Mouse (Mus musculus) heart, embryonic 12.5 days (tissue): ENCODE results near the gene Taf10. TPM values are rescaled to one million over a fixed set of nuclear protein-coding genes. Genes with fewer than 3 reads are reported as not detected.
"Not testable (repeated sequence)": the region's sequence is repeated elsewhere in the genome, so short reads cannot be mapped to it uniquely, and the experiment has no call there.

Source experiments
- ATAC-seq: fragments of 200-750 bp; cut with Nextera tagmentation; 2 replicates; pipeline ENCODE4 v1.8.0; 2017; ENCODE audit warnings: moderate TSS enrichment, moderate library complexity; ENCODE audit not compliant: insufficient number of reproducible peaks, low FRiP score
- H3K27ac ChIP-seq: fragments of 300-500 bp; sonication (generic); 2 replicates; pipeline ENCODE4 v1.5.1; 2016; ENCODE audit warnings: mild to moderate bottlenecking, moderate library complexity; ENCODE audit not compliant: poor library complexity, severe bottlenecking
- H3K27me3 ChIP-seq: fragments of 300-500 bp; sonication (generic); replicated peaks from 2 replicates; pipeline ENCODE4 v1.6.1; 2016; ENCODE audit warnings: mild to moderate bottlenecking, moderate library complexity
- H3K36me3 ChIP-seq: fragments of 300-500 bp; sonication (generic); 2 replicates; pipeline ENCODE4 v1.6.1; 2016; ENCODE audit warnings: mild to moderate bottlenecking, moderate library complexity
- H3K4me1 ChIP-seq: fragments of 300-500 bp; sonication (generic); replicated peaks from 2 replicates; pipeline ENCODE4 v1.6.1; 2016; ENCODE audit warnings: mild to moderate bottlenecking
- H3K4me2 ChIP-seq: fragments of 300-500 bp; sonication (generic); 2 replicates; pipeline ENCODE4 v1.6.1; 2016; ENCODE audit warnings: mild to moderate bottlenecking, moderate library complexity
- H3K4me3 ChIP-seq: fragments of 300-500 bp; sonication (generic); 2 replicates; pipeline ENCODE4 v1.5.1; 2016; ENCODE audit warnings: mild to moderate bottlenecking
- H3K9ac ChIP-seq: fragments of 300-500 bp; sonication (generic); 2 replicates; pipeline ENCODE4 v1.6.1; 2016; ENCODE audit warnings: mild to moderate bottlenecking, moderate library complexity
- H3K9me3 ChIP-seq: fragments of 300-500 bp; sonication (generic); replicated peaks from 2 replicates; pipeline ENCODE4 v1.6.1; 2016; ENCODE audit warnings: mild to moderate bottlenecking, moderate library complexity
- WGBS: fragments of 180-500 bp; shearing (Covaris S2); methylation state at CpG from one replicate; pipeline ENCODE4 v1.1.7; 2016; 5-methylcytosine and 5-hydroxymethylcytosine counted together
- polyA plus RNA-seq: library from polyadenylated mRNA; unstranded; fragments of >200 nt; fragmentation: Nextera tagmentation; extraction: Ambion mirVana; gene quantifications from 2 replicates; pipeline ENCODE4 v1.2.1, GENCODE M21; 2016

The Taf10 gene
- polyA plus RNA-seq, 1 experiment from 2014 or later: 160 TPM

DNA sequence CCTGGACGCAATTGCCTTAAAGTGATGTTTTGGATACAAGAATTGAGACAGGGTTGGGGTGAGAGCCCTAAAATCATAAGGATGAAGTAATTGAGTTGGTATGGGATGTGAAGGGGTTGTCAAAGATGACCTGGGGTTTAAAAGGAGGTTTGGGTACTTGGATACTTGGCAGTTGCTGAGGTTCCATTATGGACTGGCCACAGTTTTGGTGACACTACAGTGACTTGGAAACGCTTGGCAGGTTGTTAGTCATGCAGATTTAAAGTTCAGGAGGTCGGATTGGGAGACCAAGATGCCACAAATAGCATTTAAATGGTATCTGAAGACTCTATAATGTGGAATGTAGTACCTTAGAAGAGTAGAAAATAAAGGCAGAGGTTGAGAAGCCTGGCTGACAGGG is 6.5 kb downstream of the Taf10 start:
- peaks cover 51% of the 10 kb centered on the region for H3K36me3 ChIP-seq
- H3K27ac ChIP-seq: peak overlapping the region; percentile 96
- H3K9me3 ChIP-seq: no peaks in the 10 kb centered on the region
- 12% methylated on average over 3 of the region's 3 CpGs for WGBS
- peak overlapping the region; percentile 84 for H3K4me2 ChIP-seq
- peak overlapping the region; percentile 98 for H3K9ac ChIP-seq
- H3K27me3 ChIP-seq: no peaks in the 10 kb centered on the region
- peak overlapping the region; percentile 94 for H3K4me3 ChIP-seq
- peaks cover 33% of the 10 kb centered on the region for H3K4me1 ChIP-seq
- ATAC-seq: no peak

DNA sequence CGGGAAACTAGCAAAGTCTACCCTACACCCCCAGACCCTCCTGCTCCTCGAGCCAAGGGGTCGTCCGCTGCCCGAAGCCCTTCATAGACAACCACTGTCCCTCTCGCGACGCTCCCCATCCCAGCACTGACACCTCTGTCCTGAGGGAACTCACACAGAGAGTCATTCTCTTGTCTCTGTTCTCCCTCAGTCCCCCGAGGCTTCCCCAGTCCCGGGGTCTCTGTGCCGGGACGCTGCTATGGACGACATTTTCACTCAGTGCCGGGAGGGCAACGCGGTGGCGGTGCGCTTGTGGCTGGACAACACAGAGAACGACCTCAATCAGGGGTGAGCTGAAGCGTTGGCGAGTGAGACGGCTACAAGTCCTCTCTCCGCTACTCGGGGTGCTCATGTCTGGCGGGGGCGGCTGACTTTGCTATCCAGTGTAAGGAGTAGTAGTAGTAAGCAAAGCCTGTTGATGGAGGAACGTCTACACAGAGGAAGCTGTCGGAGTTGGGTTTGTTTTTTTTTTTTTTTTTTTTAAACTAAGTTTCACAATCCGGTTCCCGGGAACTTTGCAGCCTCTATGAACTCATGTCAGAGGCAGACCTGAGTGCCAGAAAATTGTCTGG is 7.1 kb downstream of the Taf10 start, which contains the start of gene Rrp8:
Gene Rrp8 (minus strand): TSS at position 475 of the 611 bp plus-strand sequence.
- no peaks in the 10 kb centered on the region for H3K9me3 ChIP-seq
- ATAC-seq: peak; percentile 1; the same call in 1 of the 2 replicates
- peak within 1 kb of the TSS; percentile 84 for H3K4me2 ChIP-seq
- H3K4me1 ChIP-seq: peaks cover 33% of the 10 kb centered on the region
- H3K27me3 ChIP-seq: no peaks in the 10 kb centered on the region
- H3K4me3 ChIP-seq: peak within 1 kb of the TSS; percentile 94
- H3K36me3 ChIP-seq: peaks cover 51% of the 10 kb centered on the region
- peak within 1 kb of the TSS; percentile 98 for H3K9ac ChIP-seq
- WGBS: under 1% methylated on average over 30 of the region's 30 CpGs
- peak within 1 kb of the TSS; percentile 99 for H3K27ac ChIP-seq

DNA sequence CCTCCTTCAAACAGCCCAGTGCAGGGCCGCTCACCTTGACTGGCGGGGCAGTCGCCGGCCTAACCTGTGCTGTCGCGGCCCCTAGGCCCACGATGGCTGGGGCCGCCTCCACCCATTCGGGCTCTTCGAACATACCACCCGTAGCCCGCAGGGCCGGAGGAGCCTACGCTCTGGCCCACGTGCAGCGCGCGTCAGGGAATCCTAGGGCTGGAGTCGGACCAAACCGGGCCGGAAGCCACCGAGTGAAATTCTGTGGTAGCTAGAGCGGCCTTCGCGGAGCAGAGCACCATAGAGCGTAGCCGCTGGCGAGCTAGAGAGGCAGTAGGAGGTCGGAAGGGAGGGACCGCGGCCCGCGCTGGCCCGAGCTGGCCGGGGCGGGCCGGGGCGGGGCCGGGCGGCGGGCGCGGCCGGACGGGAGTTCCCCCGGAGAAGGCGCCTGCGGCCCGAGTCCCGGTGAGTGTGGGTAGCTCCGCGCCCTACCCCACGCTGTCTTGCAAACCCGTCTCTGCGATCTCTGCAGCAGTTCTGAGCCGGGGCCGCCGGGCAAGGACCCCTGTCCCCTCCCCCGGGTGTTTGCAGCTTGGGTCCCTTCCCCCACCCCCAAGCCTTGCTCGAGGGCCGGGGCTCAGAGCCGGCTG is 7.8 kb downstream of the Taf10 start, which contains the start of gene Ilk:
Gene Ilk (plus strand): TSS at position 329 of the 638 bp plus-strand sequence.
- Histone ChIP-seq H3K9me3 (no peaks in the 10 kb centered on the region), H3K4me3 (peak within 1 kb of the TSS; percentile 94), H3K4me2 (peak within 1 kb of the TSS; percentile 84), H3K36me3 (peaks cover 51% of the 10 kb centered on the region), H3K4me1 (peaks cover 33% of the 10 kb centered on the region), H3K27me3 (no peaks in the 10 kb centered on the region), H3K27ac (peak within 1 kb of the TSS; percentile 96), H3K9ac (peak within 1 kb of the TSS; percentile 98)
- ATAC-seq: peak; percentile 97
- WGBS: 0% methylated on average over 47 of the region's 62 CpGs

DNA sequence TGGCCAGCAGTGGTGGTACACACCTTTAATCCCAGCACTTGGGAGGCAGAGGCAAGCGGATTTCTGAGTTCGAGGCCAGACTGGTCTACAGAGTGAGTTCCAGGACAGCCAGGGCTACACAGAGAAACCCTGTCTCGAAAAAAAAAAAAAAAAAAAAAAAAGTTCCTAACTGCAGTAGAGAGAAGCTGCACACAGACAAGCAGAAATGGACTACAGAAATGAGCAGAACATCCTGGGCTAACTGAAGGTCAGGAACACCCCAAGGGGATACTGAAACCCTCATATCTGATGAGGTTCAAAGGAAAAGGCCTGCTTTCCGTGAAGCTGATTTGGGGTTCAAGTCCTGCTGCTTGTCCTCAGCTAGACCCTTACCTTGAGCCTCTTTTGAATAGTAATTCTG is 8.7 kb downstream of the Taf10 start:
- peak overlapping the region; percentile 94 for H3K4me3 ChIP-seq
- WGBS: 45% methylated on average over 4 of the region's 4 CpGs
- not testable (repeated sequence) for ATAC-seq, H3K27me3 ChIP-seq, H3K9me3 ChIP-seq
- H3K4me2 ChIP-seq: peak overlapping the region; percentile 84
- peaks cover 50% of the 10 kb centered on the region for H3K36me3 ChIP-seq
- peak overlapping the region; percentile 98 for H3K9ac ChIP-seq
- peaks cover 33% of the 10 kb centered on the region for H3K4me1 ChIP-seq
- peak overlapping the region; percentile 96; the same call in 1 of the 2 replicates for H3K27ac ChIP-seq

DNA sequence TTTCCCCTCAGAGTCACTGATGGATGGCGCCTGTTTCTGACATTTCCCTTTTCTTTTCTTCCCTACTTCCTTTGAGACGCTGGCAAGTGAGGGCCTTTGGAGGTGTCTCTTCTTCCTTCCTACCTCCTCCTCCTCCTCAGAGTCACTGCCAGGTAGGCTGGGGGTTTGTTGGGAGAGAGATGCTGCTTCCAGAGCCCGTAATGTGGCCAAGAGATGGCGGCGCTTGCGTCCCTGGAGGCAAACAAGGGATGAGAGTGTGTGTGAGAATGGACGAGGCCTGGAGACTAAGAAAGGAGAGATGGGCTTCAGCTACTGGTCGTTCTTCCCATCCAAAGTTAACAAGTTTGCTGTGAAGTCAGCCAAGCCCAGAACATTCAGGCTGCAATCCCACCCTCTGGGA is 9.3 kb downstream of the Taf10 start:
- peak overlapping the region; percentile 84 for H3K4me2 ChIP-seq
- no peak for ATAC-seq

DNA sequence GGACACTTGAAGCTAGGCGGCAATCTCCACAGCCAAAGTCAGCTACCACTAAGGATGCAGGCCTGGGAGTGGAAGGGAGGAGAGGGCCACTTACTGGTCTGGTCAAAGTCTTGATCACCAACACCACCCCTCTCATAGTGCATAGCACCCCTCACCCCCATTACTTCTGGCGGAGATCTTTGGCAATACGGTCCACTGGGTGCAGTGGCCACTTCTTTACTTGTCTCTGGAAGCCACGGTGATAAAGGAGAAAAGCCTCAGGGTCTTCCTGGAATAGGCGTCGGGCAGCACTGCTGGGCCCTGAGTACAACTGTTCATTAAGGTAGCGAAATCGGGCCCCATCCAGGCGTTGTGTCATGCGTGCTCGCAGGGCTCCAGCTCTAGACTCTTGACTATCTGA is 10.3 kb downstream of the Taf10 start:
- H3K9ac ChIP-seq: no peak overlapping the region
- no peak overlapping the region for H3K4me3 ChIP-seq
- 93% methylated on average over 11 of the region's 11 CpGs for WGBS
- no peak for ATAC-seq
- peaks cover 58% of the 10 kb centered on the region for H3K36me3 ChIP-seq
- no peak overlapping the region for H3K27ac ChIP-seq
- no peaks in the 10 kb centered on the region for H3K27me3 ChIP-seq
- no peak overlapping the region for H3K4me2 ChIP-seq
- H3K9me3 ChIP-seq: no peaks in the 10 kb centered on the region
- H3K4me1 ChIP-seq: peaks cover 16% of the 10 kb centered on the region

More for the DNA sequence above, 9.3 kb downstream of the Taf10 start:
- no peaks in the 10 kb centered on the region for H3K27me3 ChIP-seq
- 0 out of 2 replicates have a peak overlapping the region, but pooled peaks have one; percentile 3 for H3K9ac ChIP-seq
- H3K4me1 ChIP-seq: peaks cover 26% of the 10 kb centered on the region
- H3K27ac ChIP-seq: no peak overlapping the region
- peaks cover 50% of the 10 kb centered on the region for H3K36me3 ChIP-seq
- WGBS: 84% methylated on average over 8 of the region's 8 CpGs
- H3K9me3 ChIP-seq: no peaks in the 10 kb centered on the region
- no peak overlapping the region for H3K4me3 ChIP-seq

DNA sequence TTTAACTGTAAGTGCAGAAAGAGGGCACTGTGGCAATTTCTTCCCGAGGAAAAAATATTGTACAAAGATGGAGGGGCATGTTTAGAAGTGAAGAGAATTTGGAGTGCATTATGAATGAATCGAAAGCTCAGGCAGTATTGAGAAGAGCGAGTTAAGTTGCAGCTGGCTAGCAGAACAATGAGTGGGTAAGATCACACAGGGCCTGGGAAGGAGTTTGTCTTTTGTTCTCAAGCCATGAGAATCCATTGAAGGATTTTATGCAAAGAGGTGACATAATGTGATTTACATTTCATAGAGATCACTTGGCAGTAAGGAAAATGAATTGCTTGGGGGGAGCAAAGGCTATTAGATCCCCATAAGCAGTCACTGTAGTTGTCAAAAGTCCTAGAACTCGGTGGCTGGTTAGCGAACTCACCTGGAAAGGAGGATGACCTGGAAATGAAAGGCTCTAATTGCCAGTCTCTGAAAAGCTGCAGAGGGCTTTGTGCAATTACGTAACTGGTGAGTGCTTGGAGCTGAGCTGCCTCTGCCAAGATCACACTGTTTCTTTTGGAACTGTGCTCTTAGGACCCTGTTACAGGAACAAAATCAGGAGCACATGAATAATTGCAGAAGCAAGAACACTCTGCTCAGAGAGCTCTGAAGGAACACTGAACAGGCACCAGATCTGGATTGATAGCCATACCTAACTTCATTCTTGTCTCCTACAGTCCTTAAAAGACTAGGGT is 15.3 kb downstream of the Taf10 start:
- Histone ChIP-seq H3K27me3 (no peaks in the 10 kb centered on the region), H3K4me3 (no peak overlapping the region), H3K36me3 (peaks cover 50% of the 10 kb centered on the region), H3K9me3 (no peaks in the 10 kb centered on the region), H3K9ac (no peak overlapping the region), H3K4me2 (no peak overlapping the region), H3K27ac (no peak overlapping the region), H3K4me1 (no peaks in the 10 kb centered on the region)
- WGBS: 86% methylated on average over 6 of the region's 6 CpGs
- ATAC-seq: no peak

DNA sequence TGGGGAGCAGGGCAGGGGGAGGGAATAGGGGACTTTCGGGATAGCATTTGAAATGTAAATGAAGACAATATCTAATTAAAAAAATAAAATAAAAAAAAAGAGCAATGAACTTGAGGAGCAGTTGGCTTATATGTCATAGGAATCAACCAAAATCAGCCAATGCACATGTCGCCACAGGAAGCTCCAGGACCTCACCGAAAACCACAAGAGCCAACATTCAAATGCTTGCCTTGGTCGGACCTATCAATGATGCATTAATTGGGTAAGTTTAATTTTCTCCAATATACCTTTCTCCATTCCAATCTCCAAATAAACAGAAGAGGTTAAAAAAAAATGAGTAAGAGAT is 17.2 kb downstream of the Taf10 start:
- Histone ChIP-seq H3K4me1 (no peaks in the 10 kb centered on the region), H3K36me3 (peaks cover 30% of the 10 kb centered on the region), H3K4me3 (no peak overlapping the region), H3K4me2 (no peak overlapping the region), H3K27me3 (no peaks in the 10 kb centered on the region), H3K27ac (no peak overlapping the region), H3K9me3 (no peaks in the 10 kb centered on the region), H3K9ac (no peak overlapping the region)
- WGBS: 94% methylated on average over 4 of the region's 4 CpGs
- ATAC-seq: no peak

DNA sequence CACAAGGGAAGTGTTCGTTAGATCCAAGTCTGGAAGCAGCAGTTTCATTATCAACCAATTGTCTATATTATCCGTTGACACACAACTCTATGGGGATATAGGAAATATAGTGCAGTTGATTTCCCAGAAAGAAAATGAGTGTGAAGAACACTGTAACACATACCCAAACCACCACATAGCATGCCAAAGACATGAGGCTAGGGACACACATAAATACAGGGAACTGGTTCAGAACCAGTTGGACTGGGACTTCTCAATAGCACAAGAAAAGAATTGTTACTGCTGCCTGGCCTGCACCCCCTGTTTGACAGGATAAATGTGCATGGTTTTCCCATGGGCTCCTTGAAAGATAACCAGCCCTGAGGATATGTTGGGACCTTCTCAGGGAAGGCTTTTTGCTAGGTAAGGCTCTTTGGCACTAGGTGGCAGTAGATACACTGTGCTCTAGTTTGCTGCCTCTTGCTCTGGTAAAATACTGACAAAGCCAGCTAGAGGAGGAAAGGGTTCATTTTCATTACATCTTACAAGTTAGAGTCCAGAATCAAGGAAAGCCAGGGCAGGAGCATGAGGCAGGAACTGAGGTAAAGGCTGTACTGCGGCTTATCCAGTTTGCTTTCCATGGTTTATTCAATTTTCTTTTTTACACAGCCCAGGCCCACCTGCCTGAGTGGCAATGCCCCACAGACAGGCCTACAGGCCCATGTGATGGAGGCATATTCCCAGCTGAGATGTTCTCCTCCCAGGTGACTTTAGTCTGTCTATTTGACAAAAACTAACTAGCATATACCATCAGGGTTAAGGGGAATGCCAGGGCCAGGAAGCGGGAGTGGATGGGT is 17.8 kb downstream of the Taf10 start:
- Histone ChIP-seq H3K36me3 (peaks cover 25% of the 10 kb centered on the region), H3K27me3 (no peaks in the 10 kb centered on the region), H3K9me3 (no peaks in the 10 kb centered on the region), H3K4me1 (no peaks in the 10 kb centered on the region), H3K4me3 (no peak overlapping the region), H3K4me2 (no peak overlapping the region), H3K27ac (no peak overlapping the region), H3K9ac (no peak overlapping the region)
- peak; percentile 64 for ATAC-seq
- whole genome bisulfite sequencing: 78% methylated on average over 4 of the region's 4 CpGs

DNA sequence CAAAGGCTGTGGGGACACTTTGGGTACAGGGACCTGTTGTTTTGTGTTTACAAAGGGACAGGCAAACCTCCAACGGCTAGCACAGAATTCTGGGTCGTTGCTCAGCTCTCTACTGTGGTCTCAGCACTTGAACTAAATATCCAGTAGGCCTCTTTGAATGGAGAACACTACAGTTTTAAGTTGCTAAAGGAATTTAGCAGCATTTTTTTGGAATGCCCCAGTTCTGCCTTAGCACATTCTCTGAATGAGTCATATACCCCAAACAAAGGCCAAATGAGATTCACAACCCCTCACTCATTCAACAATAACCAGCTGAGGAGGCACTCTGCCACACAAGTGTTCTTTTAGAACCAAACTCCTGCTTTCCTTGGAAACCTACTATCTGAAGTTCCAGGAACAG is 22.2 kb downstream of the Taf10 start:
- 61% methylated on average over 2 of the region's 2 CpGs for WGBS
- no peak overlapping the region for H3K4me3 ChIP-seq
- H3K4me2 ChIP-seq: no peak overlapping the region
- no peak overlapping the region for H3K27ac ChIP-seq
- H3K9me3 ChIP-seq: no peaks in the 10 kb centered on the region
- no peaks in the 10 kb centered on the region for H3K36me3 ChIP-seq
- H3K9ac ChIP-seq: no peak overlapping the region
- no peaks in the 10 kb centered on the region for H3K27me3 ChIP-seq
- no peaks in the 10 kb centered on the region for H3K4me1 ChIP-seq
- ATAC-seq: no peak
